Mouse (Mus musculus) CH12.LX (cell line): ENCODE data around the gene Zbtb5. TPM values are rescaled to one million over a fixed set of nuclear protein-coding genes. Genes with fewer than 3 reads are reported as not detected.

Source experiments
- DNase-seq: peaks from one replicate; pipeline ENCODE4 v3.0.0-alpha.2; 2013; ENCODE audit errors: extremely low read depth
- H3K27ac ChIP-seq: 2 replicates; pipeline ENCODE4 v1.5.1; 2012; ENCODE audit warnings: low read depth, mild to moderate bottlenecking, control low read depth, moderate library complexity; ENCODE audit not compliant: insufficient read depth
- H3K27me3 ChIP-seq: replicated peaks from 2 replicates; pipeline ENCODE3; 2012; ENCODE audit warnings: inconsistent platforms
- H3K36me3 ChIP-seq, 2 experiments: replicated peaks in 1 of 2; 2 replicates each; pipeline versions ENCODE3 to v1.6.1; 2012; ENCODE audit warnings: inconsistent platforms in 1 of 2, low read length in 1 of 2, mild to moderate bottlenecking in 1 of 2, mixed read lengths in 1 of 2, moderate library complexity in 1 of 2; ENCODE audit not compliant: control insufficient read depth in 1 of 2, insufficient read depth in 1 of 2
- H3K4me1 ChIP-seq, 2 experiments: 2 replicates each; pipeline ENCODE4 v1.6.1; 2012; ENCODE audit warnings: inconsistent platforms in 1 of 2, moderate library complexity in 1 of 2; ENCODE audit not compliant: insufficient read depth in 2 of 2, control insufficient read depth in 1 of 2
- H3K4me2 ChIP-seq: 2 replicates; pipeline ENCODE4 v1.6.1; 2012; ENCODE audit warnings: low read depth, mild to moderate bottlenecking, control low read depth; ENCODE audit not compliant: poor library complexity, insufficient read depth, severe bottlenecking
- H3K4me3 ChIP-seq, 3 experiments: fragments of 150-350 bp in 1 of 3; sonication (generic) in 1 of 3; replicated peaks in 1 of 3; 2 replicates each; pipeline versions ENCODE3 to v1.5.1; 2011 to 2012; ENCODE audit warnings: low read depth in 2 of 3, low read length in 2 of 3, mild to moderate bottlenecking in 2 of 3, moderate library complexity in 2 of 3, control low read depth in 1 of 3, improper control_type of control experiment in 1 of 3, inconsistent platforms in 1 of 3, mixed read lengths in 1 of 3; ENCODE audit not compliant: poor library complexity in 1 of 3
- H3K79me2 ChIP-seq: replicated peaks from 2 replicates; pipeline ENCODE4 v1.6.1; 2012; ENCODE audit warnings: mild to moderate bottlenecking, moderate library complexity; ENCODE audit not compliant: control insufficient read depth, poor library complexity, insufficient read depth, severe bottlenecking; ENCODE audit errors: extremely low read depth
- H3K9ac ChIP-seq: 2 replicates; pipeline ENCODE4 v1.6.1; 2012; ENCODE audit warnings: low read depth, mild to moderate bottlenecking, control low read depth, moderate library complexity; ENCODE audit not compliant: insufficient read depth
- H3K9me3 ChIP-seq: replicated peaks from 2 replicates; pipeline ENCODE3; 2012; ENCODE audit warnings: low read length, inconsistent platforms, mixed read lengths
- BHLHE40 ChIP-seq: IDR thresholded peaks from 2 replicates; pipeline ENCODE4 v1.6.1; 2011; ENCODE audit warnings: mild to moderate bottlenecking, low read depth, low read length, improper control_type of control experiment
- CHD1 ChIP-seq: IDR thresholded peaks from 2 replicates; pipeline ENCODE4 v1.6.1; 2012; ENCODE audit warnings: low read depth, low read length, improper control_type of control experiment, inconsistent platforms
- ELF1 ChIP-seq: IDR thresholded peaks from 2 replicates; pipeline ENCODE4 v1.6.1; 2014; ENCODE audit warnings: low read depth, mild to moderate bottlenecking, inconsistent platforms, low read length, improper control_type of control experiment
- EP300 ChIP-seq: IDR thresholded peaks from 2 replicates; pipeline ENCODE4 v1.6.1; 2011; ENCODE audit warnings: low read length, improper control_type of control experiment
- ETS1 ChIP-seq: conservative IDR thresholded peaks from 2 replicates; pipeline ENCODE4 v1.6.1; 2012; ENCODE audit warnings: low read depth, mild to moderate bottlenecking, inconsistent platforms, low read length, improper control_type of control experiment, moderate library complexity
- HCFC1 ChIP-seq: IDR thresholded peaks from 2 replicates; pipeline ENCODE4 v1.6.1; 2012; ENCODE audit warnings: low read depth, mild to moderate bottlenecking, inconsistent platforms, low read length, improper control_type of control experiment
- JUND ChIP-seq: conservative IDR thresholded peaks from 2 replicates; pipeline ENCODE4 v1.6.1; 2011; ENCODE audit warnings: low read depth, low read length, improper control_type of control experiment
- MAFK ChIP-seq: IDR thresholded peaks from 2 replicates; pipeline ENCODE4 v1.6.1; 2011; ENCODE audit warnings: low read length, improper control_type of control experiment; ENCODE audit not compliant: insufficient replicate concordance
- MAX ChIP-seq: IDR thresholded peaks from 2 replicates; pipeline ENCODE4 v1.6.1; 2011; ENCODE audit warnings: low read length, improper control_type of control experiment
- MYC ChIP-seq: IDR thresholded peaks from 2 replicates; pipeline ENCODE4 v1.6.1; 2011; ENCODE audit warnings: low read depth, mild to moderate bottlenecking, improper control_type of control experiment, low read length
- PAX5 ChIP-seq: IDR thresholded peaks from 2 replicates; pipeline ENCODE4 v1.6.1; 2012; ENCODE audit warnings: low read length, inconsistent platforms, mixed read lengths
- SIN3A ChIP-seq: IDR thresholded peaks from 2 replicates; pipeline ENCODE4 v1.6.1; 2012; ENCODE audit warnings: low read length, improper control_type of control experiment, inconsistent platforms
- TBP ChIP-seq: conservative IDR thresholded peaks from 2 replicates; pipeline ENCODE4 v1.6.1; 2011; ENCODE audit warnings: low read depth, low read length, improper control_type of control experiment
- UBTF ChIP-seq: IDR thresholded peaks from 2 replicates; pipeline ENCODE4 v1.6.1; 2012; ENCODE audit warnings: low read depth, mild to moderate bottlenecking, inconsistent platforms, low read length, improper control_type of control experiment, moderate library complexity
- USF1 ChIP-seq: IDR thresholded peaks from 2 replicates; pipeline ENCODE4 v1.6.1; 2014; ENCODE audit warnings: low read depth, mild to moderate bottlenecking, inconsistent platforms, low read length, improper control_type of control experiment
- USF2 ChIP-seq: conservative IDR thresholded peaks from 2 replicates; pipeline ENCODE4 v1.6.1; 2011; ENCODE audit warnings: low read depth, low read length, improper control_type of control experiment
- ZC3H11A ChIP-seq: IDR thresholded peaks from 2 replicates; pipeline ENCODE4 v1.6.1; 2012; ENCODE audit warnings: low read depth, mild to moderate bottlenecking, inconsistent platforms, low read length, improper control_type of control experiment
- ZMIZ1 ChIP-seq: IDR thresholded peaks from 2 replicates; pipeline ENCODE4 v1.6.1; 2012; ENCODE audit warnings: low read depth, mild to moderate bottlenecking, inconsistent platforms, low read length, improper control_type of control experiment
- ZNF384 ChIP-seq: IDR thresholded peaks from 2 replicates; pipeline ENCODE4 v1.6.1; 2012; ENCODE audit warnings: low read depth, low read length, improper control_type of control experiment, inconsistent platforms
- dilution Hi-C: fragments of 300-500 bp; cut with MboI; formaldehyde crosslinking; loops from 2 replicates; pipeline ENCODE4 v1.14.3; 2020; ENCODE audit warnings: low sequenced_read_pairs; ENCODE audit not compliant: extremely low pct_unique_long_range_greater_than_20kb, extremely low pct_ligation_motif_present
- in situ Hi-C: fragments of 300-500 bp; cut with MboI; formaldehyde crosslinking; loops from 3 replicates; pipeline ENCODE4 v1.14.3; 2019; ENCODE audit warnings: low sequenced_read_pairs, low pct_ligation_motif_present, low pct_unique_long_range_greater_than_20kb, mixed read lengths
- polyA plus RNA-seq: library from polyadenylated mRNA; unstranded; fragments of >175 nt; gene quantifications from 2 replicates; pipeline ENCODE4 v1.2.1, GENCODE M21; 2012; ENCODE audit warnings: low read depth; ENCODE audit not compliant: insufficient read length
- total RNA-seq, 2 experiments: library from RNA; depleted of rRNA; stranded (reverse); fragments of 300-350 nt in 1 of 2; fragments of >200 nt in 1 of 2; gene quantifications; 2 replicates each; pipeline ENCODE4 v1.2.3; 2012 to 2014

The Zbtb5 gene
- total and polyA plus RNA-seq, 3 experiments = 8.2 to 10.4 (median 10.0) TPM

DNA sequence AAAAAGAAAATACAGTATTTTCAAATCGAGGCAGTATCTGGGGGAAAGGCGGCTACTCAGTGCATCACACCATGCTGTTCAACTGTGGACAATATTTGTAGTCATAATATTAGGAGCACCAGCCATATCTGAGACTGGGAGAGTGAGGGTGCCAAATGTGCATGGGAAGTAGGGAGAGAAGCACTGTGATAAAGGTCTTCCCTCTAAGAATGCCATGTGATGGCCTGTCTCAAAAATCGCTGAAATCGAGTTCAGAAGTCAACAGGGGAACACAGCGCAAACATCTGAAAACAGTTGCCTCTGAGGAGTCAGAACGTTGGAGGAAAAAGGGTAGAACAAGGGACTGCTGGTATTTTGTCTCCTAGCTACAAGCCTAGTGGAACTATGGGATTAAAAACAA, 12.2 kb downstream of the Zbtb5 start:
- DNase-seq = no peak
- H3K4me3 ChIP-seq = no peak overlapping the region
- no peaks in the 10 kb centered on the region for H3K9me3 ChIP-seq
- H3K4me2 ChIP-seq = no peak overlapping the region
- dilution Hi-C loops (no loop called here), in situ Hi-C loops (no loop called here)
- no peak overlapping the region for H3K9ac ChIP-seq
- peaks cover 2 to 38% of the 10 kb centered on the region in 2 experiments for H3K36me3 ChIP-seq
- peaks cover 0 to 44% of the 10 kb centered on the region in 2 experiments; a peak in 2 of 4 replicates for H3K4me1 ChIP-seq
- no peak overlapping the region for H3K27ac ChIP-seq
- H3K79me2 ChIP-seq = peaks cover 9% of the 10 kb centered on the region; the same call in 1 of the 2 replicates
- no peaks in the 10 kb centered on the region for H3K27me3 ChIP-seq
- no peak for TF ChIP-seq CHD1
- TF ChIP-seq ZNF384 = no peak
- TF ChIP-seq MYC = no peak
- no peak for TF ChIP-seq USF1
- TF ChIP-seq HCFC1 = no peak
- TF ChIP-seq EP300 = no peak
- TF ChIP-seq ZC3H11A = no peak
- TF ChIP-seq UBTF = no peak
- no peak for TF ChIP-seq JUND
- no peak for TF ChIP-seq PAX5
- TF ChIP-seq MAX = no peak
- TF ChIP-seq SIN3A = no peak
- TF ChIP-seq TBP = no peak
- no peak for TF ChIP-seq ETS1
- no peak for TF ChIP-seq MAFK
- no peak for TF ChIP-seq BHLHE40
- no peak for TF ChIP-seq USF2

DNA sequence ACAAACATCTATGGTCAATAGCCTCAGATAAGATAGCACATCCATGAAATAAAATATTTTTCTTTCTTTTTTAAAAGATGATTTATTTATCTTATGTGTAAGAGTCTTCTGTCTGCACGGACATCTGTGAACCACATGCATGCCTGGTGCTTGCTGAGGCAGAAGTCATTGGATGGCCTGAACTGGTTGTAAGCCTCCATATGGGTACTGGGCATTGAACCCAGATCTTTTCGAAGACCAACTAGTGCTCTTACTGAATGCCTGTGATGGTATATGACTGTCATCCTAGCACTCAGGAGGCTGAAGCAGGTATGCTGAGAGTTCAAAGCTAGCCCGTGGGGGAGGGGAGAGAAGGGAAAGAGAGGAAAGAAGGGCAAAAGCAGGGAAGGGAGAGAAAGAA, 14.1 kb downstream of the Zbtb5 start:
- TF ChIP-seq ELF1 (no peak), USF2 (no peak), PAX5 (no peak), CHD1 (no peak), HCFC1 (no peak), ZNF384 (no peak), ZMIZ1 (no peak), BHLHE40 (no peak)
- Histone ChIP-seq H3K4me3 (no peak overlapping the region), H3K4me1 (peaks cover 0 to 44% of the 10 kb centered on the region in 2 experiments; a peak in 2 of 4 replicates), H3K79me2 (peaks cover 9% of the 10 kb centered on the region; the same call in 1 of the 2 replicates), H3K9ac (no peak overlapping the region), H3K36me3 (peaks cover 19 to 44% of the 10 kb centered on the region in 2 experiments), H3K27ac (no peak overlapping the region), H3K9me3 (no peaks in the 10 kb centered on the region), H3K27me3 (no peaks in the 10 kb centered on the region), H3K4me2 (no peak overlapping the region)
- no peak for DNase-seq
- in situ Hi-C loops (no loop called here), dilution Hi-C loops (no loop called here)
